Mouse (Mus musculus): Measurements from ENCODE around the gene Atp12a. TPM values are rescaled to one million over a fixed set of nuclear protein-coding genes. Genes with fewer than 3 reads are reported as not detected.

The Atp12a gene
- polyA plus RNA-seq, 1 experiment from 2014 or later = not detected

DNA sequence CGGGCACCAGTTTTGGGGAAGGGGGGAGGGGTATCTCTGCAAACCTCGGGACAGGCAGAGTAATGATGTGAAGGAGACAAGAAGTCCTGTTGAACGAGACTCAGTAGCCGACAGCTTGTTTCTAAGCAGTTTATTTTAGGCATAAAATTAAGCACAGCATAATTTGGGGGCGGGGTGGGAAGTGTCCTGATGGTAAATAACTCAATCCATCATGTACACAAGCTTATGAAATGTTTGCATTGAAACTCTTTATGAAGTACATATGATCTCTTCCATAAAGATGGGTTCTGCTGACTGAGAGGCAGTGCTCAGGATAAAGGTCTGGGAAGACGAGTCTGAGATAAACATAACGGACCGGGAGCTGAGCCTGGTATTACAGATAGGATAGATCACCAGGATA is 9.5 kb upstream of the Atp12a start:
- 88% methylated on average over 8 of the region's 8 CpGs for WGBS (ENCODE audit: missing documents)
- no peaks in the 10 kb centered on the region for H3K79me2 ChIP-seq (ENCODE audit: inconsistent target)

DNA sequence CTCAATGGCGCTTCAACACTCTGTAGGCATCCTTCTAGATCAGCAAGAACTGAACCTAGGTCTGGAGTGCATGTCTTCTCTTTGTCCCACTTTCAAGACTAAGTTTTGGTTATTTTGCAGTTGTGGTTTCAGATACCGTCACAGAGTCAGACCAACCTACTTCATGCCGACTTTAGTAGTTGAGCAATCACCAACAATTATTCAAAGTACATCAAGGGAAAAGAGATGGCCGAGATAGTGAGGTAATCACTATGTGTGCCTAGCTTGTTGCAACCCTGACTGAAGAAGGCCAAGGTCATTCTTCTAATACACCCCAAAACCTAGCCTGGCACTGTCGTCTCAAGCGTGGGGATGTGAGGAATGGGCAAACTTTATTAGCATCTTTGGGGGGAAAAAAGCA is 8.7 kb upstream of the Atp12a start:
- no peak overlapping the region for H3K27ac ChIP-seq
- H3K4me3 ChIP-seq (ENCODE audit: inconsistent target) = no peak overlapping the region
- H3K36me3 ChIP-seq (ENCODE audit: inconsistent target) = no peaks in the 10 kb centered on the region
- WGBS (ENCODE audit: missing documents) = 69% methylated on average over 6 of the region's 6 CpGs
- H3K79me2 ChIP-seq (ENCODE audit: inconsistent target) = no peaks in the 10 kb centered on the region

More for the DNA sequence above, 9.5 kb upstream of the Atp12a start:
- no peak overlapping the region for H3K27ac ChIP-seq
- no peak overlapping the region for H3K4me3 ChIP-seq (ENCODE audit: inconsistent target)
- no peaks in the 10 kb centered on the region for H3K36me3 ChIP-seq (ENCODE audit: inconsistent target)

GRCm38 (mm10) chr14:56358422-56358821 is 6.4 kb upstream of the Atp12a start:
- H3K36me3 ChIP-seq (ENCODE audit: inconsistent target) = no peaks in the 10 kb centered on the region
- H3K27ac ChIP-seq = no peak overlapping the region
- no peaks in the 10 kb centered on the region for H3K79me2 ChIP-seq (ENCODE audit: inconsistent target)
- H3K4me3 ChIP-seq (ENCODE audit: inconsistent target) = no peak overlapping the region
- 91% methylated on average over 7 of the region's 7 CpGs for WGBS (ENCODE audit: missing documents)

DNA sequence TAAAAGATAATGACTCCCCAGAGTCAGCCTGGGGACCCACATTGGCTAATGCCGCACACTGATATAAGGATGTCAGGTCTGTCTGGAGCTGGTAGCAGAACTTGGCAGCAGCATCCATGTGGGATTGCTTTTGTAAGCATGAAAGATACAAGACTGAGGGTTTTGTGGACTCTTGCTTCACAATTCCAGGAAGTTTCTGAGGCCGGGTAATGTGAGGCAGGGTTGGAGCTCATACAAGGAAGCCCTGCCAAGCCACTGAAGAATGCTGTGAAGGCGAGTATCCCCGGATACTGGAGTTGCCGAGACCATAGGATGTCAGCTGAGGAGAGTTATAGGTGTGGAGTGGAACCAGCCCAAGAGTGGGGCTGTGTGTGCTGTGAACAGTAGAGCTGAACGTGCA is 5.7 kb upstream of the Atp12a start:
- H3K27ac ChIP-seq = no peak overlapping the region
- H3K79me2 ChIP-seq (ENCODE audit: inconsistent target) = no peaks in the 10 kb centered on the region
- no peaks in the 10 kb centered on the region for H3K36me3 ChIP-seq (ENCODE audit: inconsistent target)
- WGBS (ENCODE audit: missing documents) = 66% methylated on average over 6 of the region's 6 CpGs
- no peak overlapping the region for H3K4me3 ChIP-seq (ENCODE audit: inconsistent target)

GRCm38 (mm10) chr14:56365292-56365691 is 424 bp downstream of the Atp12a start:
- no peak overlapping the region for H3K27ac ChIP-seq
- H3K4me3 ChIP-seq (ENCODE audit: inconsistent target) = no peak overlapping the region
- WGBS (ENCODE audit: missing documents) = 41% methylated on average over 8 of the region's 8 CpGs
- H3K79me2 ChIP-seq (ENCODE audit: inconsistent target) = no peaks in the 10 kb centered on the region
- no peaks in the 10 kb centered on the region for H3K36me3 ChIP-seq (ENCODE audit: inconsistent target)

- Histone ChIP-seq H3K4me3 (ENCODE audit: inconsistent target) (no peak overlapping the region), H3K79me2 (ENCODE audit: inconsistent target) (no peaks in the 10 kb centered on the region), H3K27ac (no peak overlapping the region), H3K36me3 (ENCODE audit: inconsistent target) (no peaks in the 10 kb centered on the region)
- 19% methylated on average over 15 of the region's 15 CpGs for WGBS (ENCODE audit: missing documents)
Observed at GRCm38 (mm10) chr14:56366712-56367111, 1.8 kb downstream of the Atp12a start.

DNA sequence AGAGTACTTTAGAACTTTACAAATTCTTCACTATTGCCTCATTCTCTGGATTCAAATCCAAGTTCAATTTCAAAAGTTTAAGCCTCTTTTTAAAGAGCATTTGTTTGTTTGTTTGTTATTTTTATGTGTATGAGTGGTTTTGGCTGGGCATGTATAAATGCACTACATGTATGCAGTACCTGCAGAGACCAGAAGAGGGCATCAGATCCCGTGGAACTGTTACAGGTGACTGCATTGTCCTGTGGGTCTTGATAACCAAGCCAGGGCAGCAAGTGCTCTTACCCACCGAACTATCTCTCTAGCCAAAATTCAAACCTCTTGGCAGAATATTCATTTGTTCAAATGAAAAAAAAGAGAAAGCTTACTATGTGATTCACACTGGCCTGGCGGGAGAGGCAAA is 4.0 kb downstream of the Atp12a start:
- Histone ChIP-seq H3K4me3 (ENCODE audit: inconsistent target) (no peak overlapping the region), H3K36me3 (ENCODE audit: inconsistent target) (no peaks in the 10 kb centered on the region), H3K27ac (no peak overlapping the region), H3K79me2 (ENCODE audit: inconsistent target) (no peaks in the 10 kb centered on the region)
- 52% methylated on average over 3 of the region's 3 CpGs for WGBS (ENCODE audit: missing documents)

- WGBS (ENCODE audit: missing documents) = under 1% methylated on average over 6 of the region's 6 CpGs
- Histone ChIP-seq H3K27ac (no peak overlapping the region), H3K79me2 (ENCODE audit: inconsistent target) (no peaks in the 10 kb centered on the region), H3K36me3 (ENCODE audit: inconsistent target) (no peaks in the 10 kb centered on the region), H3K4me3 (ENCODE audit: inconsistent target) (no peak overlapping the region)
Observed at GRCm38 (mm10) chr14:56375731-56376130, 10.9 kb downstream of the Atp12a start.

- H3K27ac ChIP-seq = no peak overlapping the region
- H3K79me2 ChIP-seq (ENCODE audit: inconsistent target) = no peaks in the 10 kb centered on the region
- no peak overlapping the region for H3K4me3 ChIP-seq (ENCODE audit: inconsistent target)
- H3K36me3 ChIP-seq (ENCODE audit: inconsistent target) = no peaks in the 10 kb centered on the region
Observed at GRCm38 (mm10) chr14:56377745-56378144, 12.9 kb downstream of the Atp12a start.

- no peak overlapping the region for H3K27ac ChIP-seq
- no peaks in the 10 kb centered on the region for H3K36me3 ChIP-seq (ENCODE audit: inconsistent target)
- H3K4me3 ChIP-seq (ENCODE audit: inconsistent target) = no peak overlapping the region
- H3K79me2 ChIP-seq (ENCODE audit: inconsistent target) = no peaks in the 10 kb centered on the region
- 84% methylated on average over 9 of the region's 9 CpGs for WGBS (ENCODE audit: missing documents)
Observed at GRCm38 (mm10) chr14:56379336-56379735, 14.5 kb downstream of the Atp12a start.

DNA sequence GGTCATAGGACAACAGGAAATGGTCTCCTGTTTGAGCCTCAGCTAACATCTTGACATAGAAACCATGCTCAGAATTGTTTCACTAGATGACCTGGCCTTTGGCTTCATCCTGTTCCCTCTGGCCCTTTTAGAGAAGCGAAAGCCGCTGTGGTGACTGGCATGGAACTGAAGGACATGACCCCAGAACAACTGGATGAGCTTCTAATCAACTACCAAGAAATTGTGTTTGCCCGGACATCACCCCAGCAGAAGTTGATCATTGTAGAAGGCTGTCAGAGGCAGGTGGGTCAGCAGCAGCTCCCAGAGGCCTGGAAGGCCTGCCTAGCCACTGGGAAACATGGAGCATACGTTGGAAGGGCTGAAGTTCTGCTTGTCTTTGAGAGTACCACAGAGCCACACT is 17.5 kb downstream of the Atp12a start:
- WGBS (ENCODE audit: missing documents) = 86% methylated on average over 4 of the region's 4 CpGs

DNA sequence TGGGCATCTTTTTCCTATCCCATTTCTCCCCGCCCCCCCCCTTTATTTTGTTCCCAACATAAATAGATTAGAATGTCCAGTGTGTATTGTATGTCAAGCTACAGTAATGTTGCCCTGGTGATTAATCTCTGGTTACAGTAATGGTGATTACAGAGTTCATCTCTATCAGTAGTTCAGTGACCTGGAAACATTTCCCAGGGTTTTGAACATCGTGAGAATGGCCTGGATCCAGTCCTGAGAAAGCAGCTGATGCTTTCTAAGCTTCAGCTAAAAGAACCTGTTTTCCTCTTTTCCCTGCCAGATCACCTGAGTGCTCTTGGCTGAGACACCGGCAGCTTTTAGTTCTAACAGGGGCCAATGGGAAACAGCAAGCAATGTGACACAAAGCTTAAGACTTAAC is 25.4 kb downstream of the Atp12a start:
- Histone ChIP-seq H3K4me3 (ENCODE audit: inconsistent target) (no peak overlapping the region), H3K79me2 (ENCODE audit: inconsistent target) (no peaks in the 10 kb centered on the region), H3K36me3 (ENCODE audit: inconsistent target) (no peaks in the 10 kb centered on the region), H3K27ac (no peak overlapping the region)
- 73% methylated on average over 3 of the region's 3 CpGs for WGBS (ENCODE audit: missing documents)

More for the DNA sequence above, 17.5 kb downstream of the Atp12a start:
- no peak overlapping the region for H3K4me3 ChIP-seq (ENCODE audit: inconsistent target)
- no peaks in the 10 kb centered on the region for H3K79me2 ChIP-seq (ENCODE audit: inconsistent target)
- no peaks in the 10 kb centered on the region for H3K36me3 ChIP-seq (ENCODE audit: inconsistent target)
- H3K27ac ChIP-seq = no peak overlapping the region

DNA sequence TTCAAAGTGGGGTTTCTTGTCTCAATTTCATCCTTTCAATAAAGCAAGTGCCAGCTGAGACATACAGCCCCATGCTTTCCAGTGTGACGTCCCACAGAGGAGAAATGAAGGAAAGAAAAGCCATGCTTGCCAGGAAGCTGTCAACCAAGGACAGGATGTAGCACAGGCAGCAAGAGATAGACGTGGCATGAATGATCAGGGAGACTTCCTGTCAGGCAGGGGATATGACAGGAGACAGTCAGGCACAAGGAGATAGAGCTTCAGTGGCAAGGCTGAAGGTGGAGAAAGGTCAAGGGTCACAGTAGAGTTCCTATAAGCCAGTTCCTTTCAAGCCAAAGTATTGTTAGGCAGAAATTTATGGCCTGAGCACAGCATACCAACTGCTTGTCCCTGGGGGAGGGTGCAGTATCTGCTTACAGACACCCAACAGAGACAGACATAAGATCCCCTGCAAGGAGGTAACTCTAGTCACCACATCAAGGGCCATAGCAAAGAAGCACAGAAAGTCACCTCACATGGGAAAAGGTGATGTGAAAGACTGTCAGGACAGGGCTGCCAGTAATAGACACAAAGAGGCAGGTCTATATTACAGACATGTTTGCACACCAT is 28.9 kb downstream of the Atp12a start:
- Histone ChIP-seq H3K4me3 (ENCODE audit: inconsistent target) (no peak overlapping the region), H3K36me3 (ENCODE audit: inconsistent target) (no peaks in the 10 kb centered on the region), H3K79me2 (ENCODE audit: inconsistent target) (no peaks in the 10 kb centered on the region), H3K27ac (no peak overlapping the region)
- 0% methylated on average over 2 of the region's 2 CpGs for WGBS (ENCODE audit: missing documents)

DNA sequence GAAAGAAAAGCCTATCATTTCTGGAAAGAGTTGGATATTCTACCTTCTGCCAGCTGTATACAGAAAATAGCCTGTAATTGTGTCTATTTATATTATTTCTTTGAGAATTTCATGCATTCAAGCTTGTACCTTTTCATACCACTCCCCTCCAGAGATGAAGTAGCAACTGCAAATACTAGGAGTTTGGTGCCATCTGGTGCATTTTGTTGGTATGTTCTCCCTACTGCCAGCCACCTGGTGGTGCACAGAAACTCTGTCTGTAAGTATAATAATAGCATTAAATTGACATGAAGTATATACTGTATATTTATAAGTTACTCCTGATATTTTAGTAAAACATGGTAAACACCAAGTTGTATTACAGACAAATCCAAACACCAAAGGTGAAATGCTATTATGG is 33.1 kb downstream of the Atp12a start:
- H3K36me3 ChIP-seq (ENCODE audit: inconsistent target) = no peaks in the 10 kb centered on the region
- H3K4me3 ChIP-seq (ENCODE audit: inconsistent target) = no peak overlapping the region
- no peaks in the 10 kb centered on the region for H3K79me2 ChIP-seq (ENCODE audit: inconsistent target)
- H3K27ac ChIP-seq = no peak overlapping the region

- Histone ChIP-seq H3K36me3 (ENCODE audit: inconsistent target) (no peaks in the 10 kb centered on the region), H3K79me2 (ENCODE audit: inconsistent target) (no peaks in the 10 kb centered on the region), H3K4me3 (ENCODE audit: inconsistent target) (no peak within 1 kb of the TSS), H3K27ac (no peak within 1 kb of the TSS)
- WGBS (ENCODE audit: missing documents) = 65% methylated on average over 31 of the region's 34 CpGs
Observed at GRCm38 (mm10) chr14:56402311-56403071, 37.6 kb downstream of the Atp12a start, which contains the start of gene Rnf17. Gene Rnf17, plus strand, starts transcription at chr14:56402581.

GRCm38 (mm10) chr14:56403072-56403375 is 38.2 kb downstream of the Atp12a start:
- no peak overlapping the region for H3K27ac ChIP-seq
- no peaks in the 10 kb centered on the region for H3K36me3 ChIP-seq (ENCODE audit: inconsistent target)
- H3K79me2 ChIP-seq (ENCODE audit: inconsistent target) = no peaks in the 10 kb centered on the region
- 75% methylated on average over 2 of the region's 2 CpGs for WGBS (ENCODE audit: missing documents)
- no peak overlapping the region for H3K4me3 ChIP-seq (ENCODE audit: inconsistent target)

Data from macrophage (primary cell).